Mouse (Mus musculus) stomach, embryonic 16.5 days (tissue): Measurements from ENCODE around the gene Gm7075. TPM values are rescaled to one million over a fixed set of nuclear protein-coding genes. Genes with fewer than 3 reads are reported as not detected.

Source experiments
- ATAC-seq: fragments of 200-750 bp; cut with Nextera tagmentation; 2 replicates; pipeline ENCODE4 v1.8.0; 2017; ENCODE audit warnings: moderate number of reproducible peaks, moderate TSS enrichment; ENCODE audit not compliant: insufficient read depth, low FRiP score
- H3K27ac ChIP-seq: fragments of 300-500 bp; sonication (generic); 2 replicates; pipeline ENCODE4 v1.5.1; 2014; ENCODE audit warnings: low read length
- H3K27me3 ChIP-seq: fragments of 300-500 bp; sonication (generic); 2 replicates; pipeline ENCODE4 v1.6.1; 2014; ENCODE audit warnings: low read length, control low read depth, mixed read lengths; ENCODE audit not compliant: control insufficient read depth, insufficient read depth
- H3K36me3 ChIP-seq: fragments of 300-500 bp; sonication (generic); 2 replicates; pipeline ENCODE4 v1.6.1; 2014; ENCODE audit warnings: low read length; ENCODE audit not compliant: control insufficient read depth, insufficient read depth
- H3K4me1 ChIP-seq: fragments of 300-500 bp; sonication (generic); 2 replicates; pipeline ENCODE4 v1.6.1; 2014; ENCODE audit warnings: low read length, control low read depth, mixed read lengths; ENCODE audit not compliant: control insufficient read depth, insufficient read depth
- H3K4me2 ChIP-seq: fragments of 300-500 bp; sonication (generic); 2 replicates; pipeline ENCODE4 v1.6.1; 2014; ENCODE audit warnings: low read depth, low read length, mixed read lengths
- H3K4me3 ChIP-seq: fragments of 300-500 bp; sonication (generic); replicated peaks from 2 replicates; pipeline ENCODE4 v1.5.1; 2014; ENCODE audit warnings: mild to moderate bottlenecking, low read length
- H3K9ac ChIP-seq: fragments of 300-500 bp; sonication (generic); 2 replicates; pipeline ENCODE4 v1.6.1; 2014; ENCODE audit warnings: low read length
- H3K9me3 ChIP-seq: fragments of 300-500 bp; sonication (generic); replicated peaks from 2 replicates; pipeline ENCODE4 v1.6.1; 2016; ENCODE audit warnings: low read length, control low read depth; ENCODE audit not compliant: control insufficient read depth
- WGBS: fragments of 180-500 bp; shearing (Covaris S2); extraction: QIAGEN DNeasy Blood & Tissue Kit; methylation state at CpG from one replicate; pipeline ENCODE4 v1.1.7; 2014; 5-methylcytosine and 5-hydroxymethylcytosine counted together
- polyA plus RNA-seq: library from polyadenylated mRNA; unstranded; fragments of >200 nt; fragmentation: Nextera tagmentation; extraction: Ambion mirVana; gene quantifications from 2 replicates; pipeline ENCODE4 v1.2.1, GENCODE M21; 2015

Gm7075 gene
- polyA plus RNA-seq, 1 experiment from 2014 or later: not detected

- H3K4me2 ChIP-seq: no peak overlapping the region
- H3K9me3 ChIP-seq: no peaks in the 10 kb centered on the region
- no peaks in the 10 kb centered on the region for H3K27me3 ChIP-seq
- H3K4me3 ChIP-seq: no peak overlapping the region
- 0 out of 2 replicates have a peak, but pooled peaks cover 5% of the 10 kb centered on the region for H3K4me1 ChIP-seq
- H3K36me3 ChIP-seq: no peaks in the 10 kb centered on the region
- WGBS: 68% methylated on average over 6 of the region's 6 CpGs
- H3K27ac ChIP-seq: no peak overlapping the region
- no peak for ATAC-seq
- no peak overlapping the region for H3K9ac ChIP-seq
These were observed 42.5 kb downstream of the Gm7075 start for GRCm38 (mm10) chr10:63378948-63379680.

- 0 out of 2 replicates have a peak, but pooled peaks cover 5% of the 10 kb centered on the region for H3K4me1 ChIP-seq
- no peak overlapping the region for H3K4me2 ChIP-seq
- 19% methylated on average over 9 of the region's 9 CpGs for WGBS
- no peak overlapping the region for H3K9ac ChIP-seq
- H3K36me3 ChIP-seq: no peaks in the 10 kb centered on the region
- H3K27me3 ChIP-seq: no peaks in the 10 kb centered on the region
- no peak overlapping the region for H3K4me3 ChIP-seq
- no peaks in the 10 kb centered on the region for H3K9me3 ChIP-seq
- no peak overlapping the region for H3K27ac ChIP-seq
- no peak for ATAC-seq
These were observed 44.1 kb downstream of the Gm7075 start for GRCm38 (mm10) chr10:63377468-63377867.

GRCm38 (mm10) chr10:63376303-63376702, 45.3 kb downstream of the Gm7075 start:
- H3K9ac ChIP-seq: no peak overlapping the region
- no peaks in the 10 kb centered on the region for H3K36me3 ChIP-seq
- no peak overlapping the region for H3K27ac ChIP-seq
- no peak for ATAC-seq
- H3K27me3 ChIP-seq: no peaks in the 10 kb centered on the region
- WGBS: 84% methylated on average over 5 of the region's 5 CpGs
- no peaks in the 10 kb centered on the region for H3K9me3 ChIP-seq
- H3K4me3 ChIP-seq: no peak overlapping the region
- no peaks in the 10 kb centered on the region for H3K4me1 ChIP-seq
- H3K4me2 ChIP-seq: no peak overlapping the region

Other genes with a start within 250 kb of the Gm7075 start
- gene Mypn, start 217.8 kb downstream of the Gm7075 start, polyA plus RNA-seq: 0.09 and 2.2 TPM in 2 replicates
- 39.9 and 41.1 TPM in 2 replicates for gene Herc4, start 178.0 kb downstream of the Gm7075 start, polyA plus RNA-seq
- gene Sirt1, start 40.1 kb downstream of the Gm7075 start, polyA plus RNA-seq: 3.3 and 4.5 TPM in 2 replicates
- 9.4 and 9.7 TPM in 2 replicates for gene Dnajc12, start 39.3 kb downstream of the Gm7075 start, polyA plus RNA-seq
- 0.36 and 1.2 TPM in 2 replicates for gene Ctnna3, start 8.3 kb upstream of the Gm7075 start, polyA plus RNA-seq